Mouse (Mus musculus): ENCODE results near the gene Ggact. TPM values are rescaled to one million over a fixed set of nuclear protein-coding genes. Genes with fewer than 3 reads are reported as not detected.

Gene Ggact
- polyA plus RNA-seq (2015; fragmentation: Nextera tagmentation; extraction: Ambion mirVana) = 6.8 and 8.0 TPM in 2 replicates

- ATAC-seq (ENCODE audit: low FRiP score) = no peak
- Histone ChIP-seq H3K4me3 (peak within 1 kb of the TSS; percentile 61), H3K36me3 (peaks cover 8% of the 10 kb centered on the region; the same call in 1 of the 2 replicates), H3K4me2 (peak within 1 kb of the TSS; percentile 94), H3K27ac (no peak within 1 kb of the TSS), H3K4me1 (replicated peaks) (peaks cover 13% of the 10 kb centered on the region), H3K9ac (peak within 1 kb of the TSS; percentile 69), H3K27me3 (peaks cover 17% of the 10 kb centered on the region), H3K9me3 (0 out of 2 replicates have a peak, but pooled peaks cover 2% of the 10 kb centered on the region)
- 84% methylated on average over 6 of the region's 6 CpGs for WGBS
These were observed at the start of gene Ggact for GRCm38 (mm10) chr14:122913657-122914056. Ggact (minus strand) TSS chr14:122913757.

- peaks cover 13% of the 10 kb centered on the region for H3K36me3 ChIP-seq
- H3K27ac ChIP-seq = no peak overlapping the region
- no peak overlapping the region for H3K4me3 ChIP-seq
- H3K9me3 ChIP-seq = no peaks in the 10 kb centered on the region
- ATAC-seq (ENCODE audit: low FRiP score) = peak; percentile 96
- no peaks in the 10 kb centered on the region for H3K4me1 ChIP-seq (replicated peaks)
- no peaks in the 10 kb centered on the region for H3K27me3 ChIP-seq
- no peak overlapping the region for H3K9ac ChIP-seq
- no peak overlapping the region for H3K4me2 ChIP-seq
- 68% methylated on average over 8 of the region's 8 CpGs for WGBS
These were observed 44.4 kb upstream of the Ggact start for GRCm38 (mm10) chr14:122957941-122958340.

- Histone ChIP-seq H3K27me3 (no peaks in the 10 kb centered on the region), H3K4me3 (no peak overlapping the region), H3K4me2 (no peak overlapping the region), H3K4me1 (replicated peaks) (no peaks in the 10 kb centered on the region), H3K9ac (no peak overlapping the region), H3K36me3 (peaks cover 9% of the 10 kb centered on the region; the same call in 1 of the 2 replicates), H3K27ac (no peak overlapping the region), H3K9me3 (no peaks in the 10 kb centered on the region)
- WGBS = 26% methylated on average over 1 of the region's 1 CpGs
- ATAC-seq (ENCODE audit: low FRiP score) = peak; percentile 67
These were observed 39.8 kb upstream of the Ggact start for GRCm38 (mm10) chr14:122953331-122953730.

- H3K27me3 ChIP-seq = no peaks in the 10 kb centered on the region
- peaks cover 16% of the 10 kb centered on the region; the same call in 1 of the 2 replicates for H3K36me3 ChIP-seq
- H3K4me2 ChIP-seq = no peak overlapping the region
- ATAC-seq (ENCODE audit: low FRiP score) = no peak
- WGBS = 90% methylated on average over 1 of the region's 1 CpGs
- H3K9ac ChIP-seq = no peak overlapping the region
- H3K4me1 ChIP-seq (replicated peaks) = no peaks in the 10 kb centered on the region
- no peaks in the 10 kb centered on the region for H3K9me3 ChIP-seq
- no peak overlapping the region for H3K27ac ChIP-seq
- H3K4me3 ChIP-seq = no peak overlapping the region
These were observed 39.0 kb upstream of the Ggact start for GRCm38 (mm10) chr14:122952556-122952955.

- Histone ChIP-seq H3K4me2 (no peak overlapping the region), H3K9me3 (no peaks in the 10 kb centered on the region), H3K4me1 (replicated peaks) (no peaks in the 10 kb centered on the region), H3K4me3 (no peak overlapping the region), H3K27ac (no peak overlapping the region), H3K36me3 (peaks cover 18% of the 10 kb centered on the region; the same call in 1 of the 2 replicates), H3K9ac (no peak overlapping the region), H3K27me3 (no peaks in the 10 kb centered on the region)
- 81% methylated on average over 6 of the region's 6 CpGs for WGBS
- ATAC-seq (ENCODE audit: low FRiP score) = no peak
These were observed 38.3 kb upstream of the Ggact start for GRCm38 (mm10) chr14:122951676-122952445.

GRCm38 (mm10) chr14:122950915-122951314, 37.4 kb upstream of the Ggact start:
- 97% methylated on average over 1 of the region's 1 CpGs for WGBS
- Histone ChIP-seq H3K27me3 (no peaks in the 10 kb centered on the region), H3K4me2 (no peak overlapping the region), H3K36me3 (peaks cover 19% of the 10 kb centered on the region; the same call in 1 of the 2 replicates), H3K4me3 (no peak overlapping the region), H3K9ac (no peak overlapping the region), H3K27ac (no peak overlapping the region), H3K4me1 (replicated peaks) (no peaks in the 10 kb centered on the region), H3K9me3 (no peaks in the 10 kb centered on the region)
- no peak for ATAC-seq (ENCODE audit: low FRiP score)

- 86% methylated on average over 3 of the region's 3 CpGs for WGBS
- H3K27ac ChIP-seq = no peak overlapping the region
- no peak for ATAC-seq (ENCODE audit: low FRiP score)
These were observed 29.9 kb upstream of the Ggact start for GRCm38 (mm10) chr14:122943475-122943853.

GRCm38 (mm10) chr14:122942757-122943474, 29.4 kb upstream of the Ggact start:
- 62% methylated on average over 4 of the region's 4 CpGs for WGBS
- ATAC-seq (ENCODE audit: low FRiP score) = no peak
- H3K27ac ChIP-seq = no peak overlapping the region
- H3K9ac ChIP-seq = no peak overlapping the region
- H3K4me1 ChIP-seq (replicated peaks) = peaks cover 9% of the 10 kb centered on the region
- peaks cover 3% of the 10 kb centered on the region; the same call in 1 of the 2 replicates for H3K9me3 ChIP-seq
- no peak overlapping the region for H3K4me2 ChIP-seq
- no peaks in the 10 kb centered on the region for H3K27me3 ChIP-seq
- H3K4me3 ChIP-seq = no peak overlapping the region
- H3K36me3 ChIP-seq = peaks cover 52% of the 10 kb centered on the region

More at GRCm38 (mm10) chr14:122943475-122943853, 29.9 kb upstream of the Ggact start:
- Histone ChIP-seq H3K4me3 (no peak overlapping the region), H3K27me3 (no peaks in the 10 kb centered on the region), H3K9ac (no peak overlapping the region), H3K4me1 (replicated peaks) (peaks cover 9% of the 10 kb centered on the region), H3K36me3 (peaks cover 55% of the 10 kb centered on the region), H3K4me2 (no peak overlapping the region), H3K9me3 (peaks cover 3% of the 10 kb centered on the region; the same call in 1 of the 2 replicates)

GRCm38 (mm10) chr14:122936460-122936859, 22.9 kb upstream of the Ggact start:
- Histone ChIP-seq H3K4me1 (replicated peaks) (no peaks in the 10 kb centered on the region), H3K9ac (no peak overlapping the region), H3K27me3 (no peaks in the 10 kb centered on the region), H3K36me3 (peaks cover 40% of the 10 kb centered on the region), H3K4me3 (no peak overlapping the region), H3K9me3 (peaks cover 3% of the 10 kb centered on the region; the same call in 1 of the 2 replicates), H3K4me2 (no peak overlapping the region), H3K27ac (no peak overlapping the region)
- WGBS = 91% methylated on average over 1 of the region's 1 CpGs
- ATAC-seq (ENCODE audit: low FRiP score) = no peak

GRCm38 (mm10) chr14:122920011-122920410, 6.5 kb upstream of the Ggact start:
- ATAC-seq (ENCODE audit: low FRiP score) = no peak
- Histone ChIP-seq H3K27ac (no peak overlapping the region), H3K4me2 (no peak overlapping the region), H3K9me3 (no peaks in the 10 kb centered on the region), H3K9ac (no peak overlapping the region), H3K4me3 (no peak overlapping the region), H3K36me3 (peaks cover 35% of the 10 kb centered on the region), H3K27me3 (no peaks in the 10 kb centered on the region), H3K4me1 (replicated peaks) (no peaks in the 10 kb centered on the region)
- 75% methylated on average over 5 of the region's 5 CpGs for WGBS

- no peaks in the 10 kb centered on the region for H3K9me3 ChIP-seq
- no peak overlapping the region for H3K9ac ChIP-seq
- peaks cover 26% of the 10 kb centered on the region for H3K36me3 ChIP-seq
- peaks cover 8% of the 10 kb centered on the region for H3K4me1 ChIP-seq (replicated peaks)
- no peak overlapping the region for H3K4me2 ChIP-seq
- H3K4me3 ChIP-seq = no peak overlapping the region
- ATAC-seq (ENCODE audit: low FRiP score) = no peak
- no peaks in the 10 kb centered on the region; the same call in 1 of the 2 replicates for H3K27me3 ChIP-seq
- WGBS = 97% methylated on average over 1 of the region's 1 CpGs
- no peak overlapping the region for H3K27ac ChIP-seq
These were observed 4.1 kb upstream of the Ggact start for GRCm38 (mm10) chr14:122917676-122918075.

- Histone ChIP-seq H3K9ac (peak overlapping the region; percentile 69), H3K27ac (no peak overlapping the region), H3K4me1 (replicated peaks) (peaks cover 13% of the 10 kb centered on the region), H3K27me3 (peaks cover 17% of the 10 kb centered on the region), H3K9me3 (peaks cover 7% of the 10 kb centered on the region; the same call in 1 of the 2 replicates), H3K36me3 (peaks cover 7% of the 10 kb centered on the region; the same call in 1 of the 2 replicates), H3K4me3 (peak overlapping the region; percentile 61), H3K4me2 (peak overlapping the region; percentile 94)
- peak; percentile 82 for ATAC-seq (ENCODE audit: low FRiP score)
- under 1% methylated on average over 56 of the region's 58 CpGs for WGBS
These were observed 602 bp downstream of the Ggact start for GRCm38 (mm10) chr14:122912812-122913498.
